ENCODE assay signal across 19 mouse cellular contexts in genomic region chr2:118914685-118915084, GRCm38 (mm10). TPM values are rescaled to one million over a fixed set of nuclear protein-coding genes. Genes with fewer than 3 reads are reported as not detected.
DNase-seq lines count a peak whose midpoint lies in the region; ATAC-seq lines count a peak whose summit lies in the region.
"Had no signal": no experiment of that assay in that cellular context is flagged by ENCODE, and none has a peak within 500 bp of the region (broad histone marks: within the 10 kb centered on the region; RNA-seq: fewer than 3 reads in every experiment).

No protein-coding gene starts in this region.

- WGBS in forebrain, embryonic 10.5 days: 54% methylated on average over 8 of the region's 8 CpGs
- 31% methylated on average over 8 of the region's 8 CpGs for WGBS in forebrain, embryonic 11.5 days
- 56% methylated on average over 8 of the region's 8 CpGs for WGBS in embryonic facial prominence, embryonic 13.5 days
- 21% methylated on average over 8 of the region's 8 CpGs for WGBS in forebrain, embryonic 16.5 days

- no peak for DNase-seq in forebrain, embryonic 10.5 days (ENCODE audit: extremely low spot score, low spot score)
- no peak for DNase-seq in forebrain, embryonic 11.5 days (ENCODE audit: low spot score)
- DNase-seq in left cerebral cortex, adult 9 months (ENCODE audit: low spot score in 2 of 2): no peak
- DNase-seq in thymus, postnatal 4 days: no peak
- DNase-seq: adrenal gland, postnatal 36 days; gastrocnemius, adult 2 months; kidney, adult 9 months; kidney, postnatal 36 days; liver; lung, adult 18-20 months; lung, postnatal 36 days had no signal

- H3K27me3 ChIP-seq in forebrain, embryonic 10.5 days (ENCODE audit: poor library complexity, severe bottlenecking): no peaks in the 10 kb centered on the region
- H3K27me3 ChIP-seq in forebrain, embryonic 11.5 days (ENCODE audit: control insufficient read depth, insufficient read depth, low read length): no peaks in the 10 kb centered on the region
- H3K27me3 ChIP-seq in megakaryocyte, embryonic 14.5 days (replicated peaks): peaks cover 13% of the 10 kb centered on the region
- H3K27me3 ChIP-seq in embryonic facial prominence, embryonic 13.5 days: no peaks in the 10 kb centered on the region
- no peaks in the 10 kb centered on the region for H3K27me3 ChIP-seq in forebrain, embryonic 16.5 days (replicated peaks; ENCODE audit: control insufficient read depth, insufficient read depth, low read length)
- H3K27me3 ChIP-seq: Patski had no signal

- peaks cover 38% of the 10 kb centered on the region for H3K36me3 ChIP-seq in forebrain, embryonic 10.5 days (replicated peaks)
- no peaks in the 10 kb centered on the region for H3K36me3 ChIP-seq in forebrain, embryonic 11.5 days (ENCODE audit: control insufficient read depth, insufficient read depth, low read length)
- peaks cover 40% of the 10 kb centered on the region for H3K36me3 ChIP-seq in megakaryocyte, embryonic 14.5 days (replicated peaks; ENCODE audit: low read length)
- H3K36me3 ChIP-seq in embryonic facial prominence, embryonic 13.5 days: peaks cover 24% of the 10 kb centered on the region
- no peaks in the 10 kb centered on the region for H3K36me3 ChIP-seq in forebrain, embryonic 16.5 days (ENCODE audit: control insufficient read depth, insufficient read depth)

- peaks cover 51% of the 10 kb centered on the region for H3K4me1 ChIP-seq in forebrain, embryonic 10.5 days
- H3K4me1 ChIP-seq in forebrain, embryonic 11.5 days (replicated peaks; ENCODE audit: control insufficient read depth, insufficient read depth, low read length): peaks cover 15% of the 10 kb centered on the region; the same call in 1 of the 2 replicates
- peaks cover 38% of the 10 kb centered on the region for H3K4me1 ChIP-seq in megakaryocyte, embryonic 14.5 days
- peaks cover 28% of the 10 kb centered on the region for H3K4me1 ChIP-seq in embryonic facial prominence, embryonic 13.5 days
- H3K4me1 ChIP-seq in forebrain, embryonic 16.5 days (replicated peaks; ENCODE audit: control insufficient read depth, insufficient read depth, low read length): peaks cover 21% of the 10 kb centered on the region

- no peak overlapping the region for H3K4me3 ChIP-seq in forebrain, embryonic 10.5 days
- no peak overlapping the region for H3K4me3 ChIP-seq in forebrain, embryonic 11.5 days (ENCODE audit: low read depth, low read length)
- H3K4me3 ChIP-seq in megakaryocyte, embryonic 14.5 days (replicated peaks): peak overlapping the region; percentile 16
- no peak overlapping the region for H3K4me3 ChIP-seq in embryonic facial prominence, embryonic 13.5 days
- H3K4me3 ChIP-seq in forebrain, embryonic 16.5 days (replicated peaks; ENCODE audit: low read length): no peak overlapping the region

- H3K9ac ChIP-seq in forebrain, embryonic 11.5 days (ENCODE audit: low read length): no peak overlapping the region; the same call in 1 of the 2 replicates
- H3K9ac ChIP-seq in embryonic facial prominence, embryonic 13.5 days: peak overlapping the region; percentile 32; the same call in 1 of the 2 replicates
- no peak overlapping the region for H3K9ac ChIP-seq in forebrain, embryonic 16.5 days (replicated peaks; ENCODE audit: low read depth, low read length)

- no peak for ATAC-seq in forebrain, embryonic 11.5 days (replicated peaks; ENCODE audit: low FRiP score)
- no peak for ATAC-seq in megakaryocyte, adult 5-6 weeks (ENCODE audit: poor library complexity, severe bottlenecking)
- ATAC-seq in embryonic facial prominence, embryonic 13.5 days (ENCODE audit: insufficient number of reproducible peaks, insufficient read depth, low FRiP score, low TSS enrichment, low read depth): no peak
- peak; percentile 74 for ATAC-seq in forebrain, embryonic 16.5 days
- ATAC-seq: activated CD4-positive, CD25-positive, alpha-beta regulatory T cell, adult 4 months; inflammation-experienced regulatory T-cells, adult 6 months; Patski had no signal

- H3K4me2 ChIP-seq in forebrain, embryonic 11.5 days (ENCODE audit: low read depth, low read length, severe bottlenecking): no peak overlapping the region
- H3K4me2 ChIP-seq in embryonic facial prominence, embryonic 13.5 days: no peak overlapping the region
- H3K4me2 ChIP-seq in forebrain, embryonic 16.5 days (ENCODE audit: low read length): no peak overlapping the region

- peak overlapping the region; percentile 66 for H3K27ac ChIP-seq in forebrain, embryonic 10.5 days
- no peak overlapping the region for H3K27ac ChIP-seq in forebrain, embryonic 11.5 days (ENCODE audit: low read depth, low read length)
- no peak overlapping the region for H3K27ac ChIP-seq in embryonic facial prominence, embryonic 13.5 days
- H3K27ac ChIP-seq in forebrain, embryonic 16.5 days (ENCODE audit: low read length): peak overlapping the region; percentile 41
- H3K27ac ChIP-seq: gastrocnemius, adult 2 months; stomach, postnatal 0 days had no signal

- no peaks in the 10 kb centered on the region for H3K9me3 ChIP-seq in forebrain, embryonic 10.5 days
- no peaks in the 10 kb centered on the region for H3K9me3 ChIP-seq in forebrain, embryonic 11.5 days (ENCODE audit: control insufficient read depth, low read length)
- H3K9me3 ChIP-seq in megakaryocyte, embryonic 14.5 days: no peaks in the 10 kb centered on the region
- no peaks in the 10 kb centered on the region for H3K9me3 ChIP-seq in embryonic facial prominence, embryonic 13.5 days
- H3K9me3 ChIP-seq in forebrain, embryonic 16.5 days (ENCODE audit: control insufficient read depth, low read length): no peaks in the 10 kb centered on the region

RNA-seq across cellular contexts. Expression of gene Chst14, which starts 11.6 kb away (rescaled TPM):
- 13.8 and 14.5 TPM in 2 replicates for polyA plus RNA-seq in forebrain, embryonic 10.5 days (2016; fragmentation: Nextera tagmentation; extraction: Ambion mirVana)
- 15.7 and 20.4 TPM in 2 replicates for polyA plus RNA-seq in forebrain, embryonic 11.5 days (2014; fragmentation: Nextera tagmentation; extraction: Ambion mirVana)
- polyA plus RNA-seq in megakaryocyte, embryonic 14.5 days (2012; ENCODE audit: insufficient read depth, low replicate concordance): 0.81 and 2.1 TPM in 2 replicates
- 4.6 and 5.3 TPM in 2 replicates for total RNA-seq in megakaryocyte, adult 5-6 weeks (2015)
- 1.4 and 3.5 TPM in 2 replicates for total RNA-seq in megakaryocyte, adult 5-6 weeks (2017)
- 48.8 and 54.9 TPM in 2 replicates for polyA plus RNA-seq in embryonic facial prominence, embryonic 13.5 days (2015; fragmentation: Nextera tagmentation; extraction: Ambion mirVana)
- polyA plus RNA-seq in forebrain, embryonic 16.5 days (2015; fragmentation: Nextera tagmentation; extraction: Ambion mirVana): 5.4 and 6.1 TPM in 2 replicates

RNA-seq across cellular contexts. Expression of gene Bahd1, which starts 14.5 kb away (rescaled TPM):
- 3.6 and 4.1 TPM in 2 replicates for polyA plus RNA-seq in forebrain, embryonic 10.5 days (2016; fragmentation: Nextera tagmentation; extraction: Ambion mirVana)
- 1.3 TPM in 2 replicates for polyA plus RNA-seq in forebrain, embryonic 11.5 days (2014; fragmentation: Nextera tagmentation; extraction: Ambion mirVana)
- 11.5 and 14.8 TPM in 2 replicates for polyA plus RNA-seq in megakaryocyte, embryonic 14.5 days (2012; ENCODE audit: insufficient read depth, low replicate concordance)
- 5.1 and 5.3 TPM in 2 replicates for total RNA-seq in megakaryocyte, adult 5-6 weeks (2015)
- total RNA-seq in megakaryocyte, adult 5-6 weeks (2017): 3.2 and 4.2 TPM in 2 replicates
- polyA plus RNA-seq in embryonic facial prominence, embryonic 13.5 days (2015; fragmentation: Nextera tagmentation; extraction: Ambion mirVana): 4.0 and 4.1 TPM in 2 replicates
- polyA plus RNA-seq in forebrain, embryonic 16.5 days (2015; fragmentation: Nextera tagmentation; extraction: Ambion mirVana): 5.7 and 6.5 TPM in 2 replicates

RNA-seq across cellular contexts. Expression of gene Ivd, which starts 52.9 kb away (rescaled TPM):
- 66.2 and 67.7 TPM in 2 replicates for polyA plus RNA-seq in forebrain, embryonic 10.5 days (2016; fragmentation: Nextera tagmentation; extraction: Ambion mirVana)
- 48.8 and 58.0 TPM in 2 replicates for polyA plus RNA-seq in forebrain, embryonic 11.5 days (2014; fragmentation: Nextera tagmentation; extraction: Ambion mirVana)
- 2.1 and 3.2 TPM in 2 replicates for polyA plus RNA-seq in megakaryocyte, embryonic 14.5 days (2012; ENCODE audit: insufficient read depth, low replicate concordance)
- total RNA-seq in megakaryocyte, adult 5-6 weeks (2015): 11.4 and 12.9 TPM in 2 replicates
- 21.6 and 28.0 TPM in 2 replicates for total RNA-seq in megakaryocyte, adult 5-6 weeks (2017)
- 84.8 and 86.6 TPM in 2 replicates for polyA plus RNA-seq in embryonic facial prominence, embryonic 13.5 days (2015; fragmentation: Nextera tagmentation; extraction: Ambion mirVana)
- 45.2 and 50.4 TPM in 2 replicates for polyA plus RNA-seq in forebrain, embryonic 16.5 days (2015; fragmentation: Nextera tagmentation; extraction: Ambion mirVana)

Comparison
In these comparisons a context has a peak if more than half of its experiments do, and no peak if none do; other contexts are left out.
1. H3K27ac ChIP-seq: peak in forebrain, embryonic 10.5 days (single experiment) and forebrain, embryonic 16.5 days (single experiment); none in forebrain, embryonic 11.5 days (single experiment) and embryonic facial prominence, embryonic 13.5 days (single experiment).
2. RNA of gene Ivd, which starts 52.9 kb away (polyA plus RNA-seq): 84.8 to 86.6 TPM in embryonic facial prominence, embryonic 13.5 days, 66.2 to 67.7 TPM in forebrain, embryonic 10.5 days, 48.8 to 58.0 TPM in forebrain, embryonic 11.5 days and 45.2 to 50.4 TPM in forebrain, embryonic 16.5 days; 2.1 to 3.2 TPM in megakaryocyte, embryonic 14.5 days; every median in the first group is over 10 times any median in the second.